Mouse (Mus musculus) ES-Bruce4 (cell line): ENCODE data around the gene Plekhh2.

Experiments used
- CTCF ChIP-seq: IDR thresholded peaks from one replicate; pipeline ENCODE4 v1.8.1; 2011; ENCODE audit warnings: low read depth, low read length
- POLR2A ChIP-seq: IDR thresholded peaks from one replicate; pipeline ENCODE4 v1.8.1; 2011; ENCODE audit warnings: low read length; ENCODE audit not compliant: insufficient read depth

DNA sequence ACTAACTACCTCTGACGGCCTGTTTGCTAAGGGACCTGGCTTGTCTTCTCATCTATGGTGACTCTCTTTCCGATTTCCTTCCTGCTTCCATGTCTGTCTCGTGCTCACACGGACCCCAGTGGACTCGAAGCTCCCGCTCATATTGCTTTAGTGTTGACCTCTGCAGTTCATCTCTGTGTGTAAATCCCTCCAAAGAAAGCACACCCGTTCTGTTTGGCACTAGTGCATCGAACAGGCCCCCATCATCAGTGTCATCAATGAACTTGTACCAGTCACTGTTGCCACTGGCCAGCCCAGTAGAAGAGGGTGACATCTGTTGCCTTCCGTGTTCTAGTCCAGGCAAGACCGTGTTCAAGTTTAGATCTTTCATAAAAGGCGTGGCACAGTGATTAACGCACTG is 57.1 kb downstream of the Plekhh2 start:
- TF ChIP-seq POLR2A: no peak
- no peak for TF ChIP-seq CTCF
